Mouse (Mus musculus) liver, embryonic 15.5 days (tissue): ENCODE measurements around the gene Nexn. TPM values are rescaled to one million over a fixed set of nuclear protein-coding genes. Genes with fewer than 3 reads are reported as not detected.
"Not testable (repeated sequence)": the region's sequence is repeated elsewhere in the genome, so short reads cannot be mapped to it uniquely, and the experiment has no call there.

Experiments used
- ATAC-seq: fragments of 200-750 bp; cut with Nextera tagmentation; 2 replicates; pipeline ENCODE4 v1.8.0; 2017; ENCODE audit warnings: moderate number of reproducible peaks, mild to moderate bottlenecking, moderate library complexity; ENCODE audit not compliant: insufficient read depth
- H3K27ac ChIP-seq: fragments of 300-500 bp; sonication (generic); replicated peaks from 2 replicates; pipeline ENCODE4 v1.5.1; 2015; ENCODE audit warnings: mild to moderate bottlenecking, inconsistent platforms
- H3K27me3 ChIP-seq: fragments of 300-500 bp; sonication (generic); 2 replicates; pipeline ENCODE4 v1.6.1; 2015; ENCODE audit warnings: mild to moderate bottlenecking, inconsistent platforms
- H3K36me3 ChIP-seq: fragments of 300-500 bp; sonication (generic); replicated peaks from 2 replicates; pipeline ENCODE4 v1.6.1; 2015; ENCODE audit warnings: moderate library complexity, mild to moderate bottlenecking, inconsistent platforms
- H3K4me1 ChIP-seq: fragments of 300-500 bp; sonication (generic); replicated peaks from 2 replicates; pipeline ENCODE4 v1.6.1; 2015; ENCODE audit warnings: inconsistent platforms
- H3K4me2 ChIP-seq: fragments of 300-500 bp; sonication (generic); 2 replicates; pipeline ENCODE4 v1.6.1; 2015; ENCODE audit warnings: moderate library complexity, mild to moderate bottlenecking, inconsistent platforms
- H3K4me3 ChIP-seq: fragments of 300-500 bp; sonication (generic); replicated peaks from 2 replicates; pipeline ENCODE4 v1.5.1; 2015; ENCODE audit warnings: mild to moderate bottlenecking, inconsistent platforms
- H3K9ac ChIP-seq: fragments of 300-500 bp; sonication (generic); 2 replicates; pipeline ENCODE4 v1.6.1; 2015; ENCODE audit warnings: moderate library complexity, mild to moderate bottlenecking, inconsistent platforms
- H3K9me3 ChIP-seq: fragments of 300-500 bp; sonication (generic); replicated peaks from 2 replicates; pipeline ENCODE4 v1.6.1; 2016; ENCODE audit warnings: inconsistent platforms
- WGBS: fragments of 180-500 bp; shearing (Covaris S2); methylation state at CpG from one replicate; pipeline ENCODE4 v1.1.7; 2015; ENCODE audit warnings: mixed read lengths; ENCODE audit not compliant: insufficient replicate concordance; 5-methylcytosine and 5-hydroxymethylcytosine counted together
- polyA plus RNA-seq: library from polyadenylated mRNA; unstranded; fragments of >200 nt; fragmentation: Nextera tagmentation; extraction: Ambion mirVana; gene quantifications from 2 replicates; pipeline ENCODE4 v1.2.1, GENCODE M21; 2015

The Nexn gene
- polyA plus RNA-seq, 1 experiment from 2014 or later: 1.7 TPM

- Histone ChIP-seq H3K27ac (peak overlapping the region; percentile 97), H3K4me3 (peak overlapping the region; percentile 97), H3K27me3 (no peaks in the 10 kb centered on the region), H3K4me2 (peak overlapping the region; percentile 78), H3K9ac (peak overlapping the region; percentile 98), H3K4me1 (peaks cover 38% of the 10 kb centered on the region), H3K36me3 (peaks cover 18% of the 10 kb centered on the region; the same call in 1 of the 2 replicates), H3K9me3 (no peaks in the 10 kb centered on the region)
- ATAC-seq: peak; percentile 12
- WGBS: 3% methylated on average over 25 of the region's 25 CpGs
Observed at GRCm38 (mm10) chr3:152209177-152209966, 56.8 kb downstream of the Nexn start.

GRCm38 (mm10) chr3:152208096-152208885, 57.9 kb downstream of the Nexn start:
- no peak for ATAC-seq
- Histone ChIP-seq H3K4me2 (peak overlapping the region; percentile 78), H3K9ac (no peak overlapping the region), H3K4me1 (peaks cover 46% of the 10 kb centered on the region), H3K27me3 (no peaks in the 10 kb centered on the region), H3K27ac (no peak overlapping the region), H3K4me3 (0 out of 2 replicates have a peak overlapping the region, but pooled peaks have one; percentile 7), H3K9me3 (no peaks in the 10 kb centered on the region), H3K36me3 (peaks cover 18% of the 10 kb centered on the region; the same call in 1 of the 2 replicates)
- 82% methylated on average over 7 of the region's 7 CpGs for WGBS

GRCm38 (mm10) chr3:152207156-152207555, 59.0 kb downstream of the Nexn start:
- Histone ChIP-seq H3K27me3 (no peaks in the 10 kb centered on the region), H3K4me3 (no peak overlapping the region), H3K4me1 (peaks cover 35% of the 10 kb centered on the region), H3K9me3 (no peaks in the 10 kb centered on the region), H3K4me2 (no peak overlapping the region), H3K9ac (no peak overlapping the region), H3K27ac (no peak overlapping the region), H3K36me3 (0 out of 2 replicates have a peak, but pooled peaks cover 11% of the 10 kb centered on the region)
- no peak for ATAC-seq
- WGBS: 87% methylated on average over 4 of the region's 4 CpGs

- ATAC-seq: no peak
- Histone ChIP-seq H3K9me3 (no peaks in the 10 kb centered on the region), H3K4me2 (no peak overlapping the region), H3K4me1 (peaks cover 35% of the 10 kb centered on the region), H3K27ac (no peak overlapping the region), H3K9ac (no peak overlapping the region), H3K4me3 (no peak overlapping the region), H3K27me3 (no peaks in the 10 kb centered on the region), H3K36me3 (peaks cover 20% of the 10 kb centered on the region; the same call in 1 of the 2 replicates)
- 69% methylated on average over 3 of the region's 3 CpGs for WGBS
Observed at GRCm38 (mm10) chr3:152204577-152204976, 61.6 kb downstream of the Nexn start.

GRCm38 (mm10) chr3:152203996-152204395, 62.2 kb downstream of the Nexn start:
- H3K4me1 ChIP-seq: peaks cover 34% of the 10 kb centered on the region
- no peak overlapping the region for H3K4me3 ChIP-seq
- H3K27me3 ChIP-seq: no peaks in the 10 kb centered on the region
- H3K9me3 ChIP-seq: no peaks in the 10 kb centered on the region
- H3K27ac ChIP-seq: no peak overlapping the region
- peaks cover 20% of the 10 kb centered on the region; the same call in 1 of the 2 replicates for H3K36me3 ChIP-seq
- ATAC-seq: 0 out of 2 replicates have a peak, but pooled peaks have one; percentile 7
- H3K9ac ChIP-seq: no peak overlapping the region
- 35% methylated on average over 3 of the region's 3 CpGs for WGBS
- H3K4me2 ChIP-seq: no peak overlapping the region

GRCm38 (mm10) chr3:152203411-152203810, 62.7 kb downstream of the Nexn start:
- Histone ChIP-seq H3K9ac (no peak overlapping the region), H3K4me1 (peaks cover 32% of the 10 kb centered on the region), H3K4me2 (no peak overlapping the region), H3K27ac (no peak overlapping the region), H3K36me3 (peaks cover 20% of the 10 kb centered on the region; the same call in 1 of the 2 replicates), H3K9me3 (no peaks in the 10 kb centered on the region), H3K4me3 (no peak overlapping the region), H3K27me3 (no peaks in the 10 kb centered on the region)
- ATAC-seq: no peak
- WGBS: 62% methylated on average over 6 of the region's 6 CpGs

- Histone ChIP-seq H3K4me2 (no peak overlapping the region), H3K4me1 (peaks cover 28% of the 10 kb centered on the region), H3K9me3 (no peaks in the 10 kb centered on the region), H3K27me3 (no peaks in the 10 kb centered on the region), H3K27ac (no peak overlapping the region), H3K9ac (no peak overlapping the region), H3K36me3 (peaks cover 20% of the 10 kb centered on the region; the same call in 1 of the 2 replicates), H3K4me3 (no peak overlapping the region)
- ATAC-seq: no peak
Observed at GRCm38 (mm10) chr3:152202942-152203341, 63.2 kb downstream of the Nexn start.

- H3K4me3 ChIP-seq: no peak overlapping the region
- 83% methylated on average over 2 of the region's 2 CpGs for WGBS
- no peaks in the 10 kb centered on the region for H3K9me3 ChIP-seq
- H3K27me3 ChIP-seq: no peaks in the 10 kb centered on the region
- H3K36me3 ChIP-seq: peaks cover 11% of the 10 kb centered on the region; the same call in 1 of the 2 replicates
- H3K27ac ChIP-seq: peak overlapping the region; percentile 65; the same call in 1 of the 2 replicates
- no peak overlapping the region for H3K4me2 ChIP-seq
- no peak overlapping the region for H3K9ac ChIP-seq
- no peak for ATAC-seq
- H3K4me1 ChIP-seq: peaks cover 27% of the 10 kb centered on the region
Observed at GRCm38 (mm10) chr3:152201651-152202050, 64.5 kb downstream of the Nexn start.

GRCm38 (mm10) chr3:152201181-152201580, 65.0 kb downstream of the Nexn start:
- Histone ChIP-seq H3K4me3 (no peak overlapping the region), H3K9me3 (no peaks in the 10 kb centered on the region), H3K36me3 (peaks cover 10% of the 10 kb centered on the region; the same call in 1 of the 2 replicates), H3K4me2 (no peak overlapping the region), H3K27me3 (no peaks in the 10 kb centered on the region), H3K4me1 (peaks cover 29% of the 10 kb centered on the region), H3K9ac (no peak overlapping the region), H3K27ac (peak overlapping the region; percentile 69; the same call in 1 of the 2 replicates)
- no peak for ATAC-seq
- WGBS: 83% methylated on average over 3 of the region's 3 CpGs

GRCm38 (mm10) chr3:152199125-152199524, 67.0 kb downstream of the Nexn start:
- Histone ChIP-seq H3K36me3 (peaks cover 10% of the 10 kb centered on the region; the same call in 1 of the 2 replicates), H3K9ac (no peak overlapping the region), H3K4me3 (peak overlapping the region; percentile 27), H3K27ac (no peak overlapping the region), H3K4me2 (peak overlapping the region; percentile 62), H3K9me3 (no peaks in the 10 kb centered on the region), H3K27me3 (no peaks in the 10 kb centered on the region), H3K4me1 (peaks cover 32% of the 10 kb centered on the region)
- WGBS: 51% methylated on average over 3 of the region's 3 CpGs
- no peak for ATAC-seq

GRCm38 (mm10) chr3:152197246-152197645, 68.9 kb downstream of the Nexn start:
- Histone ChIP-seq H3K9ac (peak overlapping the region; percentile 1; the same call in 1 of the 2 replicates), H3K4me3 (peak overlapping the region; percentile 49), H3K27ac (peak overlapping the region; percentile 95), H3K4me2 (peak overlapping the region; percentile 62), H3K4me1 (peaks cover 25% of the 10 kb centered on the region)
- H3K9me3 ChIP-seq, H3K36me3 ChIP-seq, H3K27me3 ChIP-seq: not testable (repeated sequence)
- WGBS: 10% methylated on average over 2 of the region's 2 CpGs
- peak; percentile 85 for ATAC-seq
